Mouse (Mus musculus) forebrain, postnatal 0 days (tissue): ENCODE measurements around the gene Evi5. TPM values are rescaled to one million over a fixed set of nuclear protein-coding genes. Genes with fewer than 3 reads are reported as not detected.

Source experiments
- ATAC-seq: fragments of 200-750 bp; cut with Nextera tagmentation; 2 replicates; pipeline ENCODE4 v1.8.0; 2017; ENCODE audit warnings: mild to moderate bottlenecking, moderate library complexity
- DNase-seq: peaks from one replicate; pipeline ENCODE4 v3.0.0-alpha.2; 2015
- H3K27ac ChIP-seq: fragments of 300-500 bp; sonication (generic); 2 replicates; pipeline ENCODE4 v1.5.1; 2014; ENCODE audit warnings: low read depth, mild to moderate bottlenecking, antibody characterized with exemption, low read length, moderate library complexity, mixed read lengths
- H3K27me3 ChIP-seq: fragments of 300-500 bp; sonication (generic); 2 replicates; pipeline ENCODE4 v1.6.1; 2014; ENCODE audit warnings: mild to moderate bottlenecking, low read length, mixed read lengths; ENCODE audit not compliant: insufficient read depth
- H3K36me3 ChIP-seq: fragments of 300-500 bp; sonication (generic); 2 replicates; pipeline ENCODE4 v1.6.1; 2014; ENCODE audit warnings: mild to moderate bottlenecking, moderate library complexity; ENCODE audit not compliant: insufficient read depth
- H3K4me1 ChIP-seq: fragments of 300-500 bp; sonication (generic); 2 replicates; pipeline ENCODE4 v1.6.1; 2014; ENCODE audit warnings: antibody characterized with exemption; ENCODE audit not compliant: insufficient read depth
- H3K4me2 ChIP-seq: fragments of 300-500 bp; sonication (generic); 2 replicates; pipeline ENCODE4 v1.6.1; 2014; ENCODE audit warnings: low read depth, mild to moderate bottlenecking, moderate library complexity
- H3K4me3 ChIP-seq: fragments of 300-500 bp; sonication (generic); 2 replicates; pipeline ENCODE4 v1.5.1; 2014; ENCODE audit warnings: low read depth, low read length, mixed read lengths
- H3K9ac ChIP-seq: fragments of 300-500 bp; sonication (generic); 2 replicates; pipeline ENCODE4 v1.6.1; 2014; ENCODE audit warnings: mild to moderate bottlenecking
- H3K9me3 ChIP-seq: fragments of 300-500 bp; sonication (generic); 2 replicates; pipeline ENCODE4 v1.6.1; 2016; ENCODE audit warnings: low read length
- CTCF ChIP-seq: sonication (generic); IDR thresholded peaks from 2 replicates; pipeline ENCODE4 v1.5.1; 2016; ENCODE audit warnings: antibody characterized with exemption, control low read depth, low read depth
- WGBS: fragments of 180-500 bp; shearing (Covaris S2); extraction: QIAGEN DNeasy Blood & Tissue Kit; methylation state at CpG from one replicate; pipeline ENCODE4 v1.1.7; 2014; 5-methylcytosine and 5-hydroxymethylcytosine counted together
- polyA plus RNA-seq: library from polyadenylated mRNA; unstranded; fragments of >200 nt; fragmentation: Nextera tagmentation; extraction: Ambion mirVana; gene quantifications from 2 replicates; pipeline ENCODE4 v1.2.1, GENCODE M21; 2015
- total RNA-seq: library from RNA; depleted of rRNA; stranded (reverse); fragments of >200 nt; gene quantifications from 2 replicates; pipeline ENCODE4 v1.2.3, GENCODE M21; 2014

Gene Evi5
- total and polyA plus RNA-seq, 2 experiments from 2014 or later = 59.6 to 66.9 TPM

GRCm38 (mm10) chr5:107754740-107755139 lies 120.2 kb downstream of the Evi5 start:
- H3K36me3 ChIP-seq = no peaks in the 10 kb centered on the region

GRCm38 (mm10) chr5:107753656-107754055 lies 121.3 kb downstream of the Evi5 start:
- ATAC-seq (no peak), DNase-seq (no peak)
- no peak overlapping the region for H3K4me3 ChIP-seq
- WGBS = 85% methylated on average over 7 of the region's 7 CpGs
- H3K9ac ChIP-seq = no peak overlapping the region
- H3K4me1 ChIP-seq = no peaks in the 10 kb centered on the region
- no peak overlapping the region for H3K4me2 ChIP-seq
- no peak for TF ChIP-seq CTCF
- H3K27ac ChIP-seq = no peak overlapping the region
- H3K36me3 ChIP-seq = no peaks in the 10 kb centered on the region
- no peaks in the 10 kb centered on the region for H3K9me3 ChIP-seq
- no peaks in the 10 kb centered on the region for H3K27me3 ChIP-seq

More at GRCm38 (mm10) chr5:107754740-107755139, 120.2 kb downstream of the Evi5 start:
- H3K4me2 ChIP-seq = no peak overlapping the region
- H3K4me3 ChIP-seq = no peak overlapping the region
- no peaks in the 10 kb centered on the region for H3K9me3 ChIP-seq
- H3K27ac ChIP-seq = no peak overlapping the region
- DNase-seq (no peak), ATAC-seq (no peak)
- no peak for TF ChIP-seq CTCF
- H3K4me1 ChIP-seq = no peaks in the 10 kb centered on the region
- 98% methylated on average over 1 of the region's 1 CpGs for WGBS
- H3K27me3 ChIP-seq = no peaks in the 10 kb centered on the region
- no peak overlapping the region for H3K9ac ChIP-seq

- 70% methylated on average over 9 of the region's 9 CpGs for WGBS
- ATAC-seq (no peak), DNase-seq (no peak)
- Histone ChIP-seq H3K9ac (no peak overlapping the region), H3K4me1 (no peaks in the 10 kb centered on the region), H3K27me3 (no peaks in the 10 kb centered on the region), H3K27ac (no peak overlapping the region), H3K4me2 (no peak overlapping the region), H3K9me3 (no peaks in the 10 kb centered on the region), H3K4me3 (no peak overlapping the region), H3K36me3 (no peaks in the 10 kb centered on the region)
- no peak for TF ChIP-seq CTCF
Observed at GRCm38 (mm10) chr5:107749229-107749916, 125.5 kb downstream of the Evi5 start.

GRCm38 (mm10) chr5:107739023-107739422 lies 135.9 kb downstream of the Evi5 start:
- WGBS = 93% methylated on average over 5 of the region's 5 CpGs
- H3K4me2 ChIP-seq = no peak overlapping the region
- no peak for ATAC-seq

GRCm38 (mm10) chr5:107738296-107738695 lies 136.6 kb downstream of the Evi5 start:
- TF ChIP-seq CTCF = no peak
- Histone ChIP-seq H3K27ac (no peak overlapping the region), H3K27me3 (no peaks in the 10 kb centered on the region), H3K9me3 (no peaks in the 10 kb centered on the region), H3K4me3 (no peak overlapping the region), H3K36me3 (no peaks in the 10 kb centered on the region), H3K9ac (no peak overlapping the region), H3K4me1 (no peaks in the 10 kb centered on the region), H3K4me2 (no peak overlapping the region)
- ATAC-seq = no peak
- DNase-seq = no peak
- 84% methylated on average over 3 of the region's 3 CpGs for WGBS

More at GRCm38 (mm10) chr5:107739023-107739422, 135.9 kb downstream of the Evi5 start:
- Histone ChIP-seq H3K9me3 (no peaks in the 10 kb centered on the region), H3K4me3 (no peak overlapping the region), H3K9ac (no peak overlapping the region), H3K4me1 (no peaks in the 10 kb centered on the region), H3K36me3 (no peaks in the 10 kb centered on the region), H3K27me3 (no peaks in the 10 kb centered on the region), H3K27ac (no peak overlapping the region)
- DNase-seq = no peak
- TF ChIP-seq CTCF = no peak

- Histone ChIP-seq H3K9me3 (no peaks in the 10 kb centered on the region), H3K36me3 (no peaks in the 10 kb centered on the region), H3K4me3 (no peak overlapping the region), H3K4me1 (no peaks in the 10 kb centered on the region), H3K27ac (no peak overlapping the region), H3K27me3 (0 out of 2 replicates have a peak, but pooled peaks cover 1% of the 10 kb centered on the region), H3K9ac (no peak overlapping the region), H3K4me2 (no peak overlapping the region)
- DNase-seq = no peak
- TF ChIP-seq CTCF = no peak
- no peak for ATAC-seq
- WGBS = 91% methylated on average over 5 of the region's 5 CpGs
Observed at GRCm38 (mm10) chr5:107736171-107736570, 138.7 kb downstream of the Evi5 start.

GRCm38 (mm10) chr5:107731844-107732243 lies 143.1 kb downstream of the Evi5 start:
- peaks cover 38% of the 10 kb centered on the region for H3K27me3 ChIP-seq
- H3K4me2 ChIP-seq = no peak overlapping the region
- H3K36me3 ChIP-seq = no peaks in the 10 kb centered on the region
- H3K27ac ChIP-seq = no peak overlapping the region
- DNase-seq = no peak
- H3K9ac ChIP-seq = no peak overlapping the region
- no peaks in the 10 kb centered on the region for H3K4me1 ChIP-seq
- no peak for ATAC-seq
- no peak for TF ChIP-seq CTCF
- H3K9me3 ChIP-seq = no peaks in the 10 kb centered on the region
- no peak overlapping the region for H3K4me3 ChIP-seq
- 30% methylated on average over 2 of the region's 2 CpGs for WGBS
